Mouse (Mus musculus) heart, embryonic 16.5 days (tissue): Measurements from ENCODE around the gene Syn3. TPM values are rescaled to one million over a fixed set of nuclear protein-coding genes. Genes with fewer than 3 reads are reported as not detected.

Source experiments
- ATAC-seq: fragments of 200-750 bp; cut with Nextera tagmentation; replicated peaks from 2 replicates; pipeline ENCODE4 v1.8.0; 2017; ENCODE audit warnings: moderate number of reproducible peaks; ENCODE audit not compliant: insufficient read depth, low FRiP score; ENCODE audit errors: extremely low read depth
- H3K27ac ChIP-seq: fragments of 300-500 bp; sonication (generic); 2 replicates; pipeline ENCODE4 v1.5.1; 2014; ENCODE audit warnings: mild to moderate bottlenecking, low read length, control low read depth, moderate library complexity
- H3K27me3 ChIP-seq: fragments of 300-500 bp; sonication (generic); 2 replicates; pipeline ENCODE4 v1.6.1; 2014; ENCODE audit warnings: low read length, mixed read lengths; ENCODE audit not compliant: control insufficient read depth, insufficient read depth
- H3K36me3 ChIP-seq: fragments of 300-500 bp; sonication (generic); 2 replicates; pipeline ENCODE4 v1.6.1; 2014; ENCODE audit not compliant: control insufficient read depth, insufficient read depth
- H3K4me1 ChIP-seq: fragments of 300-500 bp; sonication (generic); 2 replicates; pipeline ENCODE4 v1.6.1; 2014; ENCODE audit warnings: low read length, mixed read lengths; ENCODE audit not compliant: control insufficient read depth, insufficient read depth
- H3K4me2 ChIP-seq: fragments of 300-500 bp; sonication (generic); 2 replicates; pipeline ENCODE4 v1.6.1; 2014; ENCODE audit warnings: low read depth, mild to moderate bottlenecking, control low read depth, low read length
- H3K4me3 ChIP-seq: fragments of 300-500 bp; sonication (generic); 2 replicates; pipeline ENCODE4 v1.5.1; 2014; ENCODE audit warnings: mild to moderate bottlenecking, control low read depth, low read length
- H3K9ac ChIP-seq: fragments of 300-500 bp; sonication (generic); 2 replicates; pipeline ENCODE4 v1.6.1; 2014; ENCODE audit warnings: low read length, control low read depth
- H3K9me3 ChIP-seq: fragments of 300-500 bp; sonication (generic); replicated peaks from 2 replicates; pipeline ENCODE4 v1.6.1; 2016; ENCODE audit warnings: low read length; ENCODE audit not compliant: control insufficient read depth
- WGBS: fragments of 180-500 bp; shearing (Covaris S2); extraction: QIAGEN DNeasy Blood & Tissue Kit; methylation state at CpG from one replicate; pipeline ENCODE4 v1.1.7; 2014; 5-methylcytosine and 5-hydroxymethylcytosine counted together
- polyA plus RNA-seq: library from polyadenylated mRNA; unstranded; fragments of >200 nt; fragmentation: Nextera tagmentation; extraction: Ambion mirVana; gene quantifications from 2 replicates; pipeline ENCODE4 v1.2.1, GENCODE M21; 2015

The Syn3 gene
- polyA plus RNA-seq, 1 experiment from 2014 or later: 0.68 TPM

DNA sequence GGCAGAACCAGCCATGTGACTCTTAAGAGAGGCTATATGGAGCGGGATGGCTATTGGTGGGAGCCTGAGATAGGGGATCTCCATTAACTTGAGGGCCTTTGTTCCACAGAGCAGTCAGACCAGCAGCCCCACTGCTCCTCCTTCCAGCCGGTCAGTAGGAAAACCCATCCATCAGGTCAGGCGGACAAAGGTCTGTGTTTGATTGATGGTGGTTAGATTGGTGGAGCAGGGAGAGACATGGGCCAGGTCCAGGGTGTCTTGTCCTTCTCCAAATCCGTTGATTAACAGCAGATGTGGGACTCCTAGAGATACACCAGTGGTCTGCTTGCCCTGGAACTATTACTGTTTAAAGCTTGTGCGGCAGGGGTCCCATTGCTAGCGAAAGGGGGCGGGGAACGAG, 164.1 kb downstream of the Syn3 start:
- no peak overlapping the region for H3K27ac ChIP-seq
- H3K4me3 ChIP-seq: no peak overlapping the region
- no peak for ATAC-seq
- H3K9ac ChIP-seq: no peak overlapping the region
- no peaks in the 10 kb centered on the region for H3K27me3 ChIP-seq
- H3K4me2 ChIP-seq: no peak overlapping the region
- H3K9me3 ChIP-seq: no peaks in the 10 kb centered on the region
- peaks cover 65% of the 10 kb centered on the region for H3K4me1 ChIP-seq
- 65% methylated on average over 8 of the region's 8 CpGs for WGBS
- H3K36me3 ChIP-seq: no peaks in the 10 kb centered on the region

DNA sequence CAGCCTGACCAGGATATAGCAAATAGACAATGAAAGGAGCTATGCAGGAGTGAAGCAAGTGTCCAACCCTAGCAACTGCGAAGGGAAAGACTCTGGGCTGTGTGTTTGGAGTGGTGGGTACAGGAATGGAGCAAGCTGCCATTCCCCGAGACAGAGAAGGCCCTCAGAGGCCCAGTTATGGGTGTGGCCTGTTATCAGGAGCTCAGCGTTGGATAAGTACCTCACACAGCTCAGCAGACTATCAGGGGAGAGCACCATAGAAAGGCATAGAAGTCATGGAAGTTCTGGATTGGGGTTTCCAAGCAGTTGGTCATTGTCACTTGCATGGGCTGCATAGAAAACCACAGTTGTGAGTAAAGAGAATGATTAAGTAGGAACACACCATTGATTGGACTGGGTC, 165.8 kb downstream of the Syn3 start:
- Histone ChIP-seq H3K27ac (no peak overlapping the region), H3K4me1 (peaks cover 48% of the 10 kb centered on the region), H3K27me3 (no peaks in the 10 kb centered on the region), H3K4me3 (no peak overlapping the region), H3K9me3 (no peaks in the 10 kb centered on the region), H3K36me3 (no peaks in the 10 kb centered on the region), H3K9ac (no peak overlapping the region), H3K4me2 (no peak overlapping the region)
- WGBS: 47% methylated on average over 3 of the region's 3 CpGs
- ATAC-seq: no peak

DNA sequence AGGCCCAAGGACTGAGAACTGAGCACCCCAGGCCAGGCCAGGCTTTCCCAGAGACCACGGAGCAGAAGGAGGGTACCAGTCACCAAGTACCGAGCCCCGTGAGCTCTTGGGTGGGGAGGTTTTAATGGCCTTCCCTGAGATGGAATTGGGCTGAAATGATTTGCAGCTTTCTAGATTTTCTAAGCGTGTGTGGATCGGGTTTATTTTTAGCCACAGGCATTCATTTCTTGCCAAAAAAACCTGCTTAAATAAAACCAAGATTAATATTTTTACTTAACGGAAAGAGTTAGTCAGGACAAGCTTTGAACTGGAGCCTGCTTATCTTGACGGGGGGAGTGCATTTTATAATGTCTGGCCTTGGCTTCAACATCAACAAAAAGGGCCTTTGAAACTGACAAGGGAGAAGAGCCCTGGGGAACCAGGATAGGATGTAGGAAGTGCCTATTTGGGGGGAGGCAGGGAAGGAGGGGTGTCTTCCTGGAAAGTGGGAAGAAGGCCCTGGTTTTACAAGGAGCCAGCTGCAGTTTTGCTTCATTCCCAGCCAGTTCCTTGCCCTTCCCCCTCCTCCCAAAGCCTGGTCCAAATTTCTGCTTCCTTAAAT, 166.9 kb downstream of the Syn3 start:
- no peak overlapping the region for H3K4me2 ChIP-seq
- H3K4me1 ChIP-seq: peaks cover 37% of the 10 kb centered on the region

DNA sequence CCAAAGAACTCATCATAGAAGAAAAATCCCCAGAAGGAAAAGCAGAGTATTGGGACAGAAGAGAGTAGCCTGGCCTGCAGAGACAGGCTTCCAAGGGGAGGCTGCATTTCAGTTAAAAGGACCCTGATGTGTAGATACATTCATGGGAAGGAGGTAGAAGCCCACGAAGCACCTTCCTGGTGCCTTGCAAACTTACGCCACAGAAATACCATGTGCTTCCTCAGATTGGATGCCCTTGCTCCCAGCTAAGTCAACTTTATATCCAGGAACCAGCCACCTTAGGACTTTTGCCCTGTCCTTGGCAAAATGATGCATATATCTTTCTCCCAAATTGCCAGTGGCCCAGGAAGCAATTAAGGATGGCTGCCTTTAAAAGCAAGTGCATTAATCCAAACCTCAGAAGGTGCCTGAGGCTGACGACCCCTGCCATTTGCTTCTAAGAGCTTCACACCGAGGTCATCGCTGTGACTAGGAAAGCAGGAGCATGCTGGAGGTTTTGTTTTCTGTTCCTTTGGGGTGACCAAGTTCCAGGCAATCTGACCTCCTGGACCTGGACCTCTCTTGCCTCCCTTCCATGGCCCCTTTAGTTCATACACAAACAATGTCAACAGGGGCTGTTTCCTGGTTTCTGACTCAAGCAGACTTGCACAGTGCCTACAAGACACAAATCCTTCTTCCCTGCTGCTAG, 167.6 kb downstream of the Syn3 start:
- no peaks in the 10 kb centered on the region for H3K27me3 ChIP-seq
- H3K4me3 ChIP-seq: no peak overlapping the region
- peak overlapping the region; percentile 81 for H3K27ac ChIP-seq
- 60% methylated on average over 5 of the region's 5 CpGs for WGBS
- 0 out of 2 replicates have a peak, but pooled peaks cover 4% of the 10 kb centered on the region for H3K36me3 ChIP-seq
- no peak overlapping the region for H3K4me2 ChIP-seq
- H3K9ac ChIP-seq: no peak overlapping the region
- ATAC-seq: no peak
- H3K4me1 ChIP-seq: peaks cover 31% of the 10 kb centered on the region
- H3K9me3 ChIP-seq: no peaks in the 10 kb centered on the region

More for the DNA sequence above, 166.9 kb downstream of the Syn3 start:
- Histone ChIP-seq H3K36me3 (0 out of 2 replicates have a peak, but pooled peaks cover 3% of the 10 kb centered on the region), H3K9me3 (no peaks in the 10 kb centered on the region), H3K27ac (peak overlapping the region; percentile 81), H3K4me3 (no peak overlapping the region), H3K27me3 (no peaks in the 10 kb centered on the region), H3K9ac (no peak overlapping the region)
- 0 out of 2 replicates have a peak, but pooled peaks have one; percentile 43 for ATAC-seq
- WGBS: 29% methylated on average over 7 of the region's 7 CpGs

DNA sequence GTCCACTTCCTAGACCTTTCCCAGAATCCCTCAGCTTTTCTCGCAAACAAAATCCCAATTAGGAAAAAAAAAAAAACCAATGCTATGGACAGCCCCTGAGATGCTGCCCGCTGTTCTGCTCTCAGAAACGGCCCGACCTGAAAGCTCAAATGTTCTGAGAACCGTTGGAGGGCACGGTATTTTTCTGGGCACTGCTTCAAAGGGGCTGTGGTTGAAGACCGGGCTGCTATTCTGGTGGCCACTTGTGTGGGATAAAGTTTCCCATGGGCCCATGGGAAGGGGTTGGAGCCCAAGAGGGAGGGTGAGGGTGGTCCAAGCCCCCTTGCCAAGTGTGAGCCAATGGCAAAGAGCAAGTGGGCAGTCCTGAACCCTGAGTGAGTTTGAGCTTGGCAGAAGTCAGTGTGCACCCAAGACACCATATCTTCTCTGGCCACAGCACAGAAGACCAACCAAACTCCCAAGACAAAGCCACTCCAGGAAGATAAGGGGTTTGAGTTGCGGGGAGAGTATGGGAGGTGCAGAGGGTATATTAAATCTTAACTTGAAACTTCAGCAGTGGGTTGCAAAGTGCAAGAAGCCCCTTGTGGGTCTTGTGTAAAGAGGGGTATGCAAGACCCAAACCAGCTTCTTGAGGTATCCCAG, 169.3 kb downstream of the Syn3 start:
- Histone ChIP-seq H3K4me2 (no peak overlapping the region), H3K9ac (no peak overlapping the region), H3K27ac (no peak overlapping the region), H3K4me1 (peaks cover 27% of the 10 kb centered on the region), H3K4me3 (no peak overlapping the region), H3K36me3 (0 out of 2 replicates have a peak, but pooled peaks cover 4% of the 10 kb centered on the region), H3K27me3 (no peaks in the 10 kb centered on the region), H3K9me3 (no peaks in the 10 kb centered on the region)
- 80% methylated on average over 8 of the region's 8 CpGs for WGBS
- no peak for ATAC-seq

DNA sequence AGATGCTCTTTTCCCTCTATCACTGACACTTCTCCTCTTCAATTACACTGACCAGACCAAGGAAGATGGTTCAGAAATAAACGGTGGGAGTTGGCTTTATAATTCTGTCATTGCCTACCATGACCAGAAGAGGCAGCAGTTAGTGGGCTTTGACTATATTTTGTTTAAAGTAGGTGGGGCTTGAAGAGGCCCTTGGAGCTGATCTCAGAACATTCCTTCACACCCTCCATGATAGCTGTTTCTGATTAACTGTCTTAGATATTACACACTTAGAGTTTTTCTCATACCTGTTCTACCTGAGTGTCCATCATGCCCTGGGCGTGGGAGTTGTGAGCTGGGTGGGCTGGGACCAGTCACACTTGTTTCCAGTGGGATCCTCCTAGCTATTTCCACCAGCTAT, 170.0 kb downstream of the Syn3 start:
- H3K27me3 ChIP-seq: no peaks in the 10 kb centered on the region
- 65% methylated on average over 2 of the region's 2 CpGs for WGBS
- ATAC-seq: no peak
- H3K4me2 ChIP-seq: no peak overlapping the region
- H3K4me3 ChIP-seq: no peak overlapping the region
- no peak overlapping the region for H3K27ac ChIP-seq
- H3K9ac ChIP-seq: no peak overlapping the region
- peaks cover 26% of the 10 kb centered on the region for H3K4me1 ChIP-seq
- H3K9me3 ChIP-seq: no peaks in the 10 kb centered on the region
- 0 out of 2 replicates have a peak, but pooled peaks cover 4% of the 10 kb centered on the region for H3K36me3 ChIP-seq

DNA sequence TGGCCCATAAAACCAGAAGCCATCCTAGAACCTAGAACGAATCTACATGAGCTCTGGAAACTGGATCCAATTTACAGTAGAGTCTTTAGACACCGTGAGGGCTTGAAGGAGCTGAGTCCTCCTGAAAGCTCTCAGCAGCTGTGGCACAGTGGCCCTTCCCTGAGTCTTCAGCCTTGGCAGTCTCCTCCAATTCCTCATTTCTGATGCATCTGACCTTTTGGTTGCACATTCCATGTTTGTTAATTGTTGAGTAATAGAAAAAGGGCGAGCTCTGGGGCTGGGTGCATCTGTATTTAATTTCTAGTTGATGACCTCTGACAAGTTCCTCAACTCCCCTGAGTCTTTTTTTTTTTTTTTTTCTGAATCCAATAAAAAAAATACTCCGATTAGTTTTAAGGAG, 170.6 kb downstream of the Syn3 start:
- ATAC-seq: no peak
- H3K9ac ChIP-seq: no peak overlapping the region
- H3K27me3 ChIP-seq: no peaks in the 10 kb centered on the region
- 85% methylated on average over 4 of the region's 4 CpGs for WGBS
- no peak overlapping the region for H3K4me3 ChIP-seq
- H3K36me3 ChIP-seq: 0 out of 2 replicates have a peak, but pooled peaks cover 4% of the 10 kb centered on the region
- peaks cover 29% of the 10 kb centered on the region for H3K4me1 ChIP-seq
- H3K27ac ChIP-seq: no peak overlapping the region
- H3K9me3 ChIP-seq: no peaks in the 10 kb centered on the region
- no peak overlapping the region for H3K4me2 ChIP-seq

DNA sequence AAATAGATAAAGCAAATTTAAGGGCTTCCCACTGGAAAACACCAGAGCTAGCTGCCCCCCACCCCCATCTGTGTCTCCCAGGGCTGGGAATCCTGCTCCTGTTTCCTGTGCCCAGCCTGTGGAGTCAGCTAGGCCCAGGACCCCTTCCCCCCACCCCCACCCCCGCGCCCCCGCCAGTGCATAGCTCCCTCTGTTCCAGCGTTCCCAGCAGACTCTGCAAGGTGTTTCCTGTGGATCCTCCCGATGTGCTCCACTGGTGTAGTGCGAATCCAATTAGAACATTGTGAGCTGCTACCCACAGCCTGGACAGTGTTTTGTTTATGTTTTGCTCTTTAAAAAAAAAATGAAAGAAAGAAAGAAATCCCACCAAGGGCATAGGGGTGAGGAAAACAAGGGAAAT, 173.4 kb downstream of the Syn3 start:
- ATAC-seq: no peak
- Histone ChIP-seq H3K9ac (no peak overlapping the region), H3K36me3 (0 out of 2 replicates have a peak, but pooled peaks cover 4% of the 10 kb centered on the region), H3K4me2 (no peak overlapping the region), H3K9me3 (no peaks in the 10 kb centered on the region), H3K27ac (no peak overlapping the region; the same call in 1 of the 2 replicates), H3K27me3 (no peaks in the 10 kb centered on the region), H3K4me3 (no peak overlapping the region), H3K4me1 (peaks cover 5% of the 10 kb centered on the region)
- 34% methylated on average over 6 of the region's 6 CpGs for WGBS
